Mouse (Mus musculus) spleen, postnatal 14 days (tissue): ENCODE results near the gene Sdccag8.
"Not testable (repeated sequence)": the region's sequence is repeated elsewhere in the genome, so short reads cannot be mapped to it uniquely, and the experiment has no call there.

Experiments used
- DNase-seq, 2 experiments: peaks; one replicate each; pipeline ENCODE4 v3.0.0; 2021 to 2022; ENCODE audit warnings: low spot score in 2 of 2

Sdccag8 gene

DNA sequence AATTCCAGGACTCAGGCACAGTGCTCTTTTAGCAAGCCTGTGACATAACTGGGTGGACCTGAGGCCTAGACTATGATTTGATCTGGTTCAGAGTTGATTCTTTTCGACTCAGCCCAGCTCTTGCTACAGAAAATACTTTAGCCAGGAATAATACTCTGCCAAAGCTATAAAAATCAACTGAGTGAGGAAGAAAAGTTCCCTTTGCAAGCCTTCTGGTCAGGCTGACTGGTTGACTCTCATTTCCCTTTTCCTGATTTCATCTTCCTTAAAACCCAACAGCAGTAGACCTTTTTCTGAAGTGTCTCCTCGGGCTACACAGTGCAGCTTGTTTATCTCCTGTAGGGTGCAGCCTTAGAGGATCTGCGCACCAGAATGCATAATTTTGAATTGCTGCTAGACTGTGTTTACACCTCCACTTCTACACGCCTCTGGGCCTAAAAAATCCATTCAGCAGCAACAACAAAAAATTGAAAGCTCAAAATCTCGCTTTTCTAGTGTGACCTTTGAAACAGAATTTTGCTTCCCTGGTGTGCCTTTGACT lies 13.6 kb downstream of the Sdccag8 start:
- no peak for DNase-seq

DNA sequence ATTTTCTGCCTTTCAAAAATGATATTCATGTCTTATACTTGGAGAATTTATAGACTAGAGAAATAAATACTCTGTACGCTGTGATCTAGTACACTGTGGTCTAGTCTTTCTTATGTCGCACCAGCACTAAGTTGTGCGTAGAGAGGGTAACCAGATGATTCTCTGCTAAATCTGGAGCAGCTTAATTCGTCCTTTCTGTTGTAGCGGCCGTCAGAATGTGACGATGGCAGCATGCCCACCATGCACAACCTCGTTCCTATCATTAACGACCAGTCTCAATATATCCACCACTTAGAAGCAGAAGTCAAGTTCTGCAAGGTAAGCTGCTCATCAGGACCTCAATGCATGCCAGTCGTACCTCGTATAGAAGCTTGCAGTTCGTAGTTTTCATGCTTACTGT lies 14.2 kb downstream of the Sdccag8 start:
- DNase-seq: no peak

- no peak for DNase-seq
These were observed 17.6 kb downstream of the Sdccag8 start for GRCm38 (mm10) chr1:176832071-176832470.

DNA sequence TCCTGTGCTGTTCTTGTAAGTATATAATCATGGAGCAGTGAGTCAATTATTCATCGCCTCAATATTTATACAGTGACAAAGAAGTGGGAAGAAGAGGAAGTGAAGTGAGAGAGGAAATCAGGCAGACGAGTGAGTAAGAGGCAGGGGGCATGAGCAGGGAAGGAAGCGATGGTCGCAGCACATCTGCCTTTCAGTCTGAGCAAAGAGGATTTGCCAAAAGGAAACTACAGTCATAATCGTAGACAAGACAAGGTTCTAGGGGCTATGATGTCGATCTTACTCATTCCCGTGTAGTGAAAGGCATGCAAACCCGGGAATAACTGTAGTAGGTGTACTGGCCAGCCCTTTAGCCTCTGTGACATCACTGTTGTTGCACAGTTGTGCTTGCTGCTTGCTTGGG lies 18.1 kb downstream of the Sdccag8 start:
- DNase-seq: no peak

DNA sequence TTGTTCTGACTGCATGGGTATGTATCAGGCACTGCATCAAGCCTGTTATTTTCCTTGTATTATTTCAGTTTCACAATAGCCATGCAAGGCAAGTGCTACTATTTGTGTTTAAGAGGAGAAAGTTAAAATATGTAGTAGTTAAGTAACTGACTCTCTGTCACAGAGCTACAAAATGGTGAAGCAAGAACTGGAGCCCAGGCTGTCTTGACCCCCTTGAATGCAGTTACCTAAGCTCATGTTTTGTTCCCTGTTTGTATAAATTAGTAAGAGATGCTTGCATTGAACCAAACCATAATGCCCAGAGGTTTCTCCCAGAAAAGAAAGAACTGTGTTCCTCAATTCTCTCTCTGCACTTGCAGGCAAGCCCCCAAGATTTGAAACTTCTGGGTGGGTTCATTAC lies 18.8 kb downstream of the Sdccag8 start:
- no peak for DNase-seq

DNA sequence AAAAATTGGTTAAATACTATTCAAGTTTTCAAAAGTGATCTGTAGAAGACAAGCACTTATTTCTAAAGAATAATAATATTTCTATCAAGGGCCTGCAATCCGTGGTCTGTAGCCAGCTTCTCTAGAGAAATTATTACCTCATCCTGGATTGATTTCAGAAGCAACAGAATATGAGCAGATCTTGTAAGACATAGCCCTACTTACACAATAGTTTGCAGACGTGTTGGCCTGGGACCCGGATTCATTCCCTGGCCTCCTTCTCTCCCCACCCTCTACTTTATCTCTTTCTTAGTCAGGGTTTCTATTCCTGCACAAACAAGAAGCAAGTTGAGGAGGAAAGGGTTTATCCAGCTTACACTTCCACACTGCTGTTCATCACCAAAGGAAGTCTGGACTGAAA lies 19.5 kb downstream of the Sdccag8 start:
- no peak for DNase-seq

DNA sequence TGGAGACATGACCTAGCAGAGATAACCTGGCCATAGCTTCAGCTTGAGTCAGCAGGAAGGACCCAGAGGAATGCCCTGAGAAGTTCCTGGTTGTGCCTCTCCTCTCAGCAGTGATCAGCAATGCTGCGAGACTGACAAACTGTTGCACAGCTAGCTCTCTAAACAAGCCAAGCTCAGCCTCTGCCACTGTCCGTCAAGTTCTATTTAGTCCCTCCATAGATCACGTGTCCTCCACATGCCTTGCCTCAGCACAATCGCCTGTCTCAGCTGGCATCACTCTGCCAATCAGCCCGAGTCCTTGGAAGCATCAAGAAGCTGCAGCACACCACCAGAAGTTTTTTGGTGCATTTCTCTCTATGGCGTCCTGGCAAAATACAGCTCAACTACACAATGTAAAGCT lies 20.4 kb downstream of the Sdccag8 start:
- DNase-seq: no peak

- DNase-seq: no peak
These were observed 21.2 kb downstream of the Sdccag8 start for GRCm38 (mm10) chr1:176835501-176836294.

DNA sequence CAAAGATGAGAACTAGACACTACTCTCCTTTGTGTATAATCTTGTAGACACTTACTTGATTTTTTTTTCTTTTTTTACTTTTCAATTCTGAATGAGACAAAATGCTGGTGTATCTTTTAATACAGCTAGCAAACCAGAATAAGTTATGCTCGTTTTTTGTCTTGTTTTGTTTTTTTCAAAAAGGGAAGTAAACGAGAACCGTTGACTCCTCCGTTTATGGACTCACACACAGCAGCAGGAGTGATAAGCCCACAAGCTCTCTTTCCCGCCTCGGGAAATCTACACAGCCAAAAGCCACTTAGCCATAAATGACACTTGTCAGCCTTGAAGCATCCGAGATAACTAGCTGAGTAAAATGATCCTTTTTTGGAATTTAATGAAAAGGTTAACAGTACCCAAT lies 22.1 kb downstream of the Sdccag8 start:
- not testable (repeated sequence) for DNase-seq

DNA sequence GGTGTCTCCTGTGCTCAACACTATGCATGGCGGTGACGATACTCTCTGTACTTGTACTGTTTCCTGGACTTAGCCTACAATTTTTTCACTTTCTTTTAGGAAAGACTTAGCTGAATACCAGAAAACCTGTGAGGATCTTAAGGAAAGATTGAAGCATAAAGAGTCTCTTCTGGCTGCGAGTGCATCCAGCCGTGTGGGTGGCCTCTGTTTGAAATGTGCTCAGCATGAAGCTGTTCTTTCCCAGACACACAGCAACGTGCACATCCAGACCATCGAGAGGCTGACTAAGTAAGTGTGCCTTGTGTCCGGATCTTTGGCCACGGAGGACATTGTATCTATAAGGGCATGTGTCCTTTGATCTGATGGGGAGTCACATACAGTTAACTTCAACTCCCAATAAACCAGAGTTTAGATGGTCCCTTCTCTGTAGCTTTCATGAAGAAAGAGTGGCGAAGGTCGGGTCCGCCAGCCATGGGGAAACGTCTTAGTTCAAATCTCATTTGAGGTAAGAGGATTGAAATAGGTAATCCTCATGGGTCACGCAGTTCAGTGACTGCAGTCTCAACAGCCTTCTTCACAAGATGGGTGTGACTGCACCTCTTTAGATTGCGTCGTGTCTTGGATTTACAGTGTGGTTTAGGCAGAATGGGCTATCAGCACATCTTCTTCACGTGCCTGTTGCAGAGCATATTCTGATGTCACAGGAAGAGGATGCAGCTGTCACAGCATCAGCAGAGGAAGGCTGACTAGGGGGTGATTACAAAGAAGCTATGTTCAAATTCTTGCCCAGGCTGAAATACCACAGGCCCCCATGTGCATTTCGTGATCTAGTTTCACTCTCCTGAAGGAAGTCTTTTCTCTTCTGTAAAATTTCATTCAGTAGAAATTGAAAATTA lies 30.9 kb downstream of the Sdccag8 start:
- DNase-seq: no peak

GRCm38 (mm10) chr1:176847118-176847859 lies 32.8 kb downstream of the Sdccag8 start:
- no peak for DNase-seq

GRCm38 (mm10) chr1:176848613-176849290 lies 34.3 kb downstream of the Sdccag8 start:
- no peak for DNase-seq

GRCm38 (mm10) chr1:176849377-176849776 lies 34.9 kb downstream of the Sdccag8 start:
- DNase-seq: no peak

GRCm38 (mm10) chr1:176851401-176851800 lies 36.9 kb downstream of the Sdccag8 start:
- DNase-seq: no peak

- DNase-seq: no peak
These were observed 38.5 kb downstream of the Sdccag8 start for GRCm38 (mm10) chr1:176852813-176853590.

DNA sequence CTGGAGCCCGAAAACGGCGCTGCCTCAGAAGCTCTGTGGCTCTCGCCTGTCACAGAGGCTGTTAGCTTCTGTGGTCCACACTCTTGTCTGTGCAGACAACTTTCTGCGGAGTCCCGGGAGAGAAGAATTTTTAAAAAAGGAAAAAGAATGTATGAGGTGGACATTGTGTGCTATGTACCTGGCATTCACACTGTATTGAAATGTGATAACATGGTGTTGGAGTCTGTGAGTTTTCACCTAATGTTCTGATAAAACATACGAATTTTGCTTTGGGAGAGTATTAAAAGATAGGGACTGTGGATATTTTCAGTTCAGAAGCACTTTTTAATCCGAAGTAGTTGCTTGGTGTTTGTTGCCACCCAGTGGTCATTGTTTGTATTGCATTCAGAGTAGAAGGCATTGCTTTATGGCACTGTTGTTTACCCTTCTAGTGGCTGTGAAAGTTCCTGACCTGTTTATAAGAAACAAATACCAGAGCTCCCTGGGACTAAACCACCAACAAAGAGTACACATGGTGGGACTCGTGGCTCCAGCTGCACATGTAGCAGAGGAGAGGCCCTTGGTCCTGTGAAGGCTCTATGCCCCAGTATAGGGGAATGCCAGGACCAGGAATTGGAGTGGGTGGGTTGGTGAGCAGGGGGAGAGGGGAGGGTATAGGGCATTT lies 47.7 kb downstream of the Sdccag8 start:
- peak in 1 of 2 experiments; percentile 49 for DNase-seq

DNA sequence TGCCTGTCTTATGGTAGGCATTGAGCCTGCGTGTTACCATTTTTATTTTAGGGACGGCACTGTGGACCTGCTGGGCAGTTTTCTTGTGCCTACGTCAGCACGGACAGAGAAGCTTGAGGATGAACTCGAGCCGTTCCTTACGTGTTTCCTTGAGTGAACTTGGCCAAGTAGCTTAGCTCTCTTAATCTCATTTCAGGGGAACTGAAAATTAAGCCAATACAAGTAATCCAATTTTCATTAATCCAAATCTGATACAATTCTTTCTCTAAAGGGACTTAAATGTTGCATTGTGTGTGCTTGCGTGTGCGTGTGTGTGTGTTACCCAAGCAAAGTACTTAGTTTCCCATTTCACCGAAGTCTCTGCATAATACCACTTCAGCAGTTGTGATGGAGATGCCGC lies 56.0 kb downstream of the Sdccag8 start:
- DNase-seq: no peak

DNA sequence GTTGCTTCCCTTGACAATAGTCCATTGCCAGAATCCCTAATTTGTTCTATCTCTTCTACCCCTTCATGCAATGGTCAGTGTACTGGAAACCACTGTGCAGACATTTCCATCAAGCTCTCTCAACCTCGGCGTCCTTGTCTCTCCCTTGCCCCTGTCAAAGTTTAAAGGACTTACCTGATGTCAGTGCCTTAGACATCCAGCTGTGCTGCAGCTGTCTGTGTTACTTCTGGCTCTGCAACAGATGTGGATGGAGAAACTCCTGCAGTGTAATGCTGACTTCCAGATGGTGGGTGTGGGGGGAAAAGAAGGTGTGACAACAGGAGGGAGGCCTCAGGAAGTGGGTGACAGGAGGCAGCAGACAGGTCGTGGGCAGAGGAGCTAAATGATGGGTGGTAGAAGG lies 57.5 kb downstream of the Sdccag8 start:
- no peak for DNase-seq

- DNase-seq: no peak
These were observed 59.0 kb downstream of the Sdccag8 start for GRCm38 (mm10) chr1:176873463-176873862.

DNA sequence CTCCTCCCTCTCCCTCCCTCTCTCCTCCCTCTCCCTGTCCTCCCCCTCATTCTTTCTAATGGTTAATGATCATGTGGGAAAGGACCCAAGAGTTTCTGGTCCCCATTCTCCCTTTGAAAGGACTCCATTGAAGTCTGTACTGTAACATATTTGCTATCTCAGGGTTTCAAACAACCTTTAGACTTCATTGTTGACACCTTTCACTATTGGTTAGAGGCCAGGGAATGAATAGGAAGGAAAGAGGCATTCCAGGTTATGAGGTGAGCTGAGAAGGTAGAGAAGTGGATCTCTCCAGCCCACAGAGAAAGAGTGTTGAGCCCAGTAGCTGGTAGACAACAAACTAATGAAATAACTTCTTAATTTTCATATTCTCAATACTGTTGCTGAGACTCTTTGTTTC lies 59.7 kb downstream of the Sdccag8 start:
- DNase-seq: no peak
